Mouse (Mus musculus): Measurements from ENCODE around the gene Btbd9. TPM values are rescaled to one million over a fixed set of nuclear protein-coding genes. Genes with fewer than 3 reads are reported as not detected.

Btbd9 gene
- 10 to 100 TPM; 67.0 to 76.5 TPM for total RNA-seq (2023)

GRCm38 (mm10) chr17:30575941-30576773 is at the start of gene Btbd9:
Gene Btbd9 (minus strand): TSS chr17:30576488.

GRCm38 (mm10) chr17:30624132-30624531 is 47.8 kb upstream of the Btbd9 start, which contains the start of gene Dnah8:
Gene Dnah8 (plus strand): TSS chr17:30624354.

Other genes with a start within 250 kb of the Btbd9 start
- 10 to 100 TPM in 1 of 2 experiments, 1 to 10 TPM in 1; 9.3 to 13.3 TPM for gene Dnah8, start 47.9 kb upstream of the Btbd9 start, total RNA-seq (2023)
- gene Glo1, start 50.4 kb upstream of the Btbd9 start, total RNA-seq (2023) = 10 to 100 TPM; 47.4 to 57.5 TPM